Mouse (Mus musculus) cerebellum, adult 2 months (tissue): ENCODE data around the gene Top2a.

Source experiments
- CTCF ChIP-seq: fragments of 200-500 bp; IDR thresholded peaks from 2 replicates; pipeline ENCODE4 v1.5.1; 2011; ENCODE audit warnings: low read depth, mild to moderate bottlenecking, control low read depth, low read length, moderate library complexity, borderline replicate concordance; ENCODE audit not compliant: insufficient read depth
- POLR2A ChIP-seq: fragments of 200-500 bp; IDR thresholded peaks from 2 replicates; pipeline ENCODE4 v1.6.1; 2011; ENCODE audit warnings: low read length, control low read depth, borderline replicate concordance; ENCODE audit not compliant: insufficient read depth

DNA sequence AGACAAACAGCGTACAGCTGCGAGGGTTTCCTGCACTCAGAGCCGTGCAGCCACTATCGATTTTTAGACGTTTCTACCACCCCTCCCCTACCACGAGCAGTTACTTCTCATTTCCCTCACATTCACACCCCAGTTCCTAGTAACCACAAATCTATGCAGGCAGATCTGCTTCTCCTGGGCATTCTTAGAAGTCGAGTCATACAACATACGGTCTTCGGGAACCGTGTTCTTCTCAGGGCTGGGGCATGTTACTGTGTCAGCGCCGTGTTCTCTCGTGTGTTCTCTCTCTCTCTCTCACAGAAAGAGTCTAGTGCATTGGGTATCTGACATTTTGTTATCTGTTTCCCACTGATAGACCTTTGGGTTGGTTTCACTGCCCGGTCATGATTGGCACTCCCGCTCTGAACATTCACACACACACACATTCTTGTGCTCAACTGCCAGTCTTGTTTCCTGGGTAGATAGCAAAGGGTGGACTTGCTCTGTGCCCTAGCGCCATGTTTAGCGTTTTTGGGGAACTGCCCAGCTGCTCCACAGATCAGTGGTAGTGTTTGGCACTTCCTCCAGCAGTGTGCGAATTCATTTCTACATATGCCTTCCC, 75.9 kb downstream of the Top2a start:
- TF ChIP-seq POLR2A (no peak), CTCF (no peak)
